In genomic region chr1:21455971-21456370, GRCm38 (mm10) we compare ENCODE assay signal across 19 mouse cellular contexts.
DNase-seq lines count a peak whose midpoint lies in the region; ATAC-seq and TF ChIP-seq lines count a peak whose summit lies in the region.
"Had no signal": no experiment of that assay in that cellular context is flagged by ENCODE, and none has a peak within 500 bp of the region (broad histone marks: within the 10 kb centered on the region; RNA-seq: fewer than 3 reads in every experiment).

No protein-coding gene starts in this region.

- peak; percentile 21; the same call in 1 of the 2 replicates for ATAC-seq in lung, embryonic 14.5 days (ENCODE audit: insufficient read depth)
- ATAC-seq: forebrain, embryonic 13.5 days; forebrain, embryonic 15.5 days had no signal

- H3K4me1 ChIP-seq in lung, embryonic 14.5 days (ENCODE audit: insufficient read depth), result no peaks in the 10 kb centered on the region
- H3K4me1 ChIP-seq: embryonic facial prominence, embryonic 12.5 days; forebrain, embryonic 13.5 days; forebrain, embryonic 15.5 days had no signal

- H3K36me3 ChIP-seq in lung, embryonic 14.5 days (ENCODE audit: insufficient read depth), result no peaks in the 10 kb centered on the region
- H3K36me3 ChIP-seq: embryonic facial prominence, embryonic 10.5 days; embryonic facial prominence, embryonic 12.5 days; forebrain, embryonic 15.5 days had no signal

- TF ChIP-seq CTCF in gastrocnemius, adult 2 months (IDR thresholded peaks at IDR 0.05), result no peak
- TF ChIP-seq CTCF in lung, embryonic 14.5 days (IDR thresholded peaks at IDR 0.05; ENCODE audit: low read depth), result no peak

- 77% methylated on average over 5 of the region's 5 CpGs for WGBS in lung, embryonic 14.5 days

- H3K9ac ChIP-seq in lung, embryonic 14.5 days, result no peak overlapping the region
- H3K9ac ChIP-seq: embryonic facial prominence, embryonic 12.5 days; forebrain, embryonic 13.5 days; forebrain, embryonic 15.5 days had no signal

- H3K27me3 ChIP-seq in lung, embryonic 14.5 days (ENCODE audit: insufficient read depth, low read length), result no peaks in the 10 kb centered on the region
- H3K27me3 ChIP-seq: embryonic facial prominence, embryonic 12.5 days; forebrain, embryonic 13.5 days; forebrain, embryonic 15.5 days had no signal

- no peak overlapping the region for H3K4me2 ChIP-seq in lung, embryonic 14.5 days
- H3K4me2 ChIP-seq: embryonic facial prominence, embryonic 12.5 days; forebrain, embryonic 13.5 days; forebrain, embryonic 15.5 days had no signal

- intact Hi-C loops in gastrocnemius, adult 2 months (cut with DNase I), result loop anchor here (10.0 kb wide), 1 partner anchor 279 kb away; no protein-coding TSS in a partner anchor
- intact Hi-C loops in gastrocnemius, postnatal 14 days (cut with DNase I; ENCODE audit: low total_unique reads), result no loop called here

- peak; percentile 53 for DNase-seq in gastrocnemius, adult 2 months
- no peak for DNase-seq in gastrocnemius, postnatal 14 days
- DNase-seq in lung, embryonic 14.5 days, result no peak
- no peak for DNase-seq in lung, postnatal 10 days
- DNase-seq in gastrocnemius, postnatal 25 days, result peak; percentile 68
- DNase-seq in skeletal muscle tissue, adult 2 months (ENCODE audit: low read depth, low spot score), result peak; percentile 80
- DNase-seq in cerebellum, adult 11 months, result no peak
- DNase-seq: adrenal gland, adult 2 months; adrenal gland, postnatal 10 days; adrenal gland, postnatal 25 days; cerebellum, adult 11-12 months; cerebellum, adult 2 months; cerebellum, adult 9-10 months; cerebellum, postnatal 10 days; cerebellum, postnatal 25 days had no signal

- no peak overlapping the region for H3K4me3 ChIP-seq in gastrocnemius, adult 2 months
- H3K4me3 ChIP-seq in lung, embryonic 14.5 days (ENCODE audit: low read depth, low read length), result no peak overlapping the region
- H3K4me3 ChIP-seq: embryonic facial prominence, embryonic 10.5 days; embryonic facial prominence, embryonic 12.5 days; forebrain, embryonic 13.5 days; forebrain, embryonic 15.5 days had no signal

- peak overlapping the region; percentile 75 for H3K27ac ChIP-seq in gastrocnemius, adult 2 months
- no peak overlapping the region for H3K27ac ChIP-seq in lung, embryonic 14.5 days (ENCODE audit: low read depth)
- H3K27ac ChIP-seq: embryonic facial prominence, embryonic 10.5 days; embryonic facial prominence, embryonic 12.5 days; forebrain, embryonic 13.5 days; forebrain, embryonic 15.5 days had no signal

- H3K9me3 ChIP-seq in lung, embryonic 14.5 days (ENCODE audit: low read depth, low read length), result no peaks in the 10 kb centered on the region
- H3K9me3 ChIP-seq: embryonic facial prominence, embryonic 10.5 days; embryonic facial prominence, embryonic 12.5 days; forebrain, embryonic 13.5 days; forebrain, embryonic 15.5 days had no signal

Comparison
In these comparisons a context has a peak if more than half of its experiments do, and no peak if none do; other contexts are left out.
1. DNase-seq: peak in gastrocnemius, adult 2 months (single experiment), gastrocnemius, postnatal 25 days (single experiment) and skeletal muscle tissue, adult 2 months (single experiment); none in gastrocnemius, postnatal 14 days (single experiment), lung, embryonic 14.5 days (single experiment), lung, postnatal 10 days (single experiment) and cerebellum, adult 11 months (single experiment).